Mouse (Mus musculus) stomach, postnatal 0 days (tissue): ENCODE measurements around the gene Ppdpf.

Source experiments
- CTCF ChIP-seq: IDR thresholded peaks from 2 replicates; pipeline ENCODE4 v1.5.1; 2016; ENCODE audit warnings: antibody characterized with exemption, low read depth, mild to moderate bottlenecking, moderate library complexity
- EP300 ChIP-seq: optimal IDR thresholded peaks from 2 replicates; pipeline ENCODE3; 2016; ENCODE audit warnings: antibody characterized with exemption

DNA sequence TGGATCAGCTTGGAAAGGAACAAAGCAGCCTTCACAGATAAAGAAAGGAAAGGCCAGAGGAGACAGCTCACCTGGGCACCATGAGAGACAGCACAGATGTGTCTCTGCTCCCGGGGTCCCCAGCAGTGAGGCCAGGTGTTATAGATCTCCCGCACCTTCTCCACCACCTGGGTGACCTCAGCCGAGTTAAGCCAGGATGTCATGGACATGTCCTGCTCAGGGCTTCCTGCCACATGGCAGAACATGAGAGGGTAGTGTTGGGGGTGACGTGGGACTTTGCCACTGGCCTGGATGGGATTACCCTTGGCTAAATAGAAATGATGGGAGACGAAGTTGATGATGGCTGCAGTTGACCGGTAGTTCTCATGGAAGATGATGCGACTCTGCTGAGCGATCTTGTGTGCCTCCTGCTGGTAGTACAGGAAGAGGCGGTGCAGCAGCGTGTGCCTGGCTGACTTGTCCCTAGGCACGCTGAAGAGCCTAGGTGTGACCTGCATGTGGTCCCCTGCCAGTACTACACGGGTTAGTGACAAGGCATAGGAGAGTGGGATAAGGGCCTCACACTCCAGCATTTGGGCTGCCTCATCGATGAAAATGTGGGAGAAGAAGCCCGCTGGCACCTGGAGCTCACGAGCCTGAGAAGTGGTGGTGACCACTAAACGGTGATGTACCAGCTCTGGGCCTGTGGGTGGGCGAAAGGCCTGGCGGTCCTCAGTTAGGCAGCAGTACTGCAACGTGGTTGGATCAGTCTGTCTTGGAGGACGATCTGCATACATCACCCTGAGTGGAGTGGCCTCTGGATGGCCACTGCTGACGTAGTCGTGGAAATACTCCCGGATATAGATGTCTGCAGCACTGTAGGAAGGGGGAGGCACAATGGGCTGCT is 48.9 kb downstream of the Ppdpf start:
- TF ChIP-seq EP300: no peak
- TF ChIP-seq CTCF: peak; percentile 54
